Mouse (Mus musculus) embryo, embryonic 10.5 days (tissue): ENCODE measurements around the gene Ncf2.

Experiments used
- DNase-seq: peaks from one replicate; pipeline ENCODE4 v3.0.0-alpha.2; 2015; ENCODE audit warnings: low spot score

The Ncf2 gene

GRCm38 (mm10) chr1:152831619-152832018 is 31.6 kb downstream of the Ncf2 start:
- no peak for DNase-seq

- DNase-seq = no peak
Measured at GRCm38 (mm10) chr1:152832316-152832715, 32.3 kb downstream of the Ncf2 start.

- DNase-seq = no peak
Measured at GRCm38 (mm10) chr1:152835061-152835460, 35.1 kb downstream of the Ncf2 start.

- no peak for DNase-seq
Measured at GRCm38 (mm10) chr1:152838026-152838702, 38.2 kb downstream of the Ncf2 start.

GRCm38 (mm10) chr1:152838841-152839240 is 38.8 kb downstream of the Ncf2 start:
- no peak for DNase-seq

GRCm38 (mm10) chr1:152840343-152840742 is 40.3 kb downstream of the Ncf2 start:
- DNase-seq = no peak

- no peak for DNase-seq
Measured at GRCm38 (mm10) chr1:152841057-152841456, 41.1 kb downstream of the Ncf2 start.

GRCm38 (mm10) chr1:152844634-152845033 is 44.6 kb downstream of the Ncf2 start:
- DNase-seq = no peak

GRCm38 (mm10) chr1:152845211-152845730 is 45.3 kb downstream of the Ncf2 start:
- no peak for DNase-seq

GRCm38 (mm10) chr1:152846856-152847255 is 46.9 kb downstream of the Ncf2 start:
- DNase-seq = no peak

- no peak for DNase-seq
Measured at GRCm38 (mm10) chr1:152869901-152870300, 69.9 kb downstream of the Ncf2 start.

- no peak for DNase-seq
Measured at GRCm38 (mm10) chr1:152871031-152871430, 71.0 kb downstream of the Ncf2 start.
